Mouse (Mus musculus): Measurements from ENCODE around the gene 2310009B15Rik.

The 2310009B15Rik gene

GRCm38 (mm10) chr1:138856101-138856950, at the start of gene 2310009B15Rik:
TSS of gene 2310009B15Rik (minus strand) at chr1:138856852.
- peak; percentile 40 for DNase-seq (ENCODE audit: low read depth, low spot score)

GRCm38 (mm10) chr1:138906256-138906655, 49.6 kb upstream of the 2310009B15Rik start:
- no peak for DNase-seq (ENCODE audit: low read depth, low spot score)

- DNase-seq (ENCODE audit: low read depth, low spot score), result no peak
Observed at GRCm38 (mm10) chr1:138905092-138905765, 48.6 kb upstream of the 2310009B15Rik start.

GRCm38 (mm10) chr1:138903894-138904293, 47.2 kb upstream of the 2310009B15Rik start:
- no peak for DNase-seq (ENCODE audit: low read depth, low spot score)

- peak; percentile 35 for DNase-seq (ENCODE audit: low read depth, low spot score)
Observed at GRCm38 (mm10) chr1:138901431-138902117, 44.9 kb upstream of the 2310009B15Rik start.

GRCm38 (mm10) chr1:138896088-138896487, 39.4 kb upstream of the 2310009B15Rik start:
- no peak for DNase-seq (ENCODE audit: low read depth, low spot score)

GRCm38 (mm10) chr1:138877470-138878254, 21.0 kb upstream of the 2310009B15Rik start:
- no peak for DNase-seq (ENCODE audit: low read depth, low spot score)

- peak; percentile 26 for DNase-seq (ENCODE audit: low read depth, low spot score)
Observed at GRCm38 (mm10) chr1:138876371-138877045, 19.9 kb upstream of the 2310009B15Rik start.

GRCm38 (mm10) chr1:138850823-138851222, 5.8 kb downstream of the 2310009B15Rik start:
- DNase-seq (ENCODE audit: low read depth, low spot score), result no peak

GRCm38 (mm10) chr1:138850161-138850539, 6.5 kb downstream of the 2310009B15Rik start:
- DNase-seq (ENCODE audit: low read depth, low spot score), result no peak

- DNase-seq (ENCODE audit: low read depth, low spot score), result no peak
Observed at GRCm38 (mm10) chr1:138849531-138850160, 7.0 kb downstream of the 2310009B15Rik start.

- DNase-seq (ENCODE audit: low read depth, low spot score), result no peak
Observed at GRCm38 (mm10) chr1:138848511-138849109, 8.0 kb downstream of the 2310009B15Rik start, which contains the start of gene Lhx9. TSS of gene Lhx9 (minus strand) at chr1:138848577.

- no peak for DNase-seq (ENCODE audit: low read depth, low spot score)
Observed at GRCm38 (mm10) chr1:138848026-138848425, 8.6 kb downstream of the 2310009B15Rik start.

- DNase-seq (ENCODE audit: low read depth, low spot score), result no peak
Observed at GRCm38 (mm10) chr1:138847146-138847545, 9.5 kb downstream of the 2310009B15Rik start.

- DNase-seq (ENCODE audit: low read depth, low spot score), result no peak
Observed at GRCm38 (mm10) chr1:138846581-138846980, 10.1 kb downstream of the 2310009B15Rik start.

- no peak for DNase-seq (ENCODE audit: low read depth, low spot score)
Observed at GRCm38 (mm10) chr1:138846131-138846530, 10.5 kb downstream of the 2310009B15Rik start.

- DNase-seq (ENCODE audit: low read depth, low spot score), result no peak
Observed at GRCm38 (mm10) chr1:138845481-138845880, 11.2 kb downstream of the 2310009B15Rik start.

GRCm38 (mm10) chr1:138844166-138844565, 12.5 kb downstream of the 2310009B15Rik start:
- no peak for DNase-seq (ENCODE audit: low read depth, low spot score)

- no peak for DNase-seq (ENCODE audit: low read depth, low spot score)
Observed at GRCm38 (mm10) chr1:138843361-138844091, 13.1 kb downstream of the 2310009B15Rik start.

Measured in telencephalon, adult 2 months (tissue).